23 mouse cellular contexts compared by ENCODE assay signal in the genomic region with DNA sequence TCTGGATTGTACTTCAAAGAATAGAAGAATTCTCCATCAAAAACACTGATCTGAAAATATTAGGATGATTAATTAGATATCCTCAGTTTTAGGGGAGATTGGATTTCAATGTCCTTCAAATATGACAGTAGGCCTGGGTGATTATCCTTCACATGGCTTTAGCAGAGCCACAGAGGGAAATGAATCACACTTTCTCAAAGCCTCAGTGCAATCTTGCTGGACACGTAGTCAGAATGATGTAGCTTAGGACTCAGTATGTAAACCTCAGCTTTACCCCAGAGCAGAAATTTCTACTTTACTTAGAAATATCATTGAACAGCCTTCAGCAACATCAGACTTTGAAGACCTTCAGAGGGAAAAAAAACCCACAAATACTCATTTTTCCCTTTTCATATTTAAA.
DNase-seq lines count a peak whose midpoint lies in the region; ATAC-seq and TF ChIP-seq lines count a peak whose summit lies in the region.
"Had no signal": no experiment of that assay in that cellular context is flagged by ENCODE, and none has a peak within 500 bp of the region (broad histone marks: within the 10 kb centered on the region; RNA-seq: fewer than 3 reads in every experiment).

No protein-coding gene starts in this region.

- ATAC-seq in kidney, embryonic 16.5 days (ENCODE audit: low FRiP score, low TSS enrichment), result no peak
- ATAC-seq: activated CD4-positive, CD25-positive, alpha-beta regulatory T cell, adult 4 months; CD4-positive, CD25-positive, alpha-beta regulatory T cell, adult 4 months; Patski had no signal

- no peaks in the 10 kb centered on the region for H3K79me2 ChIP-seq in C2C12 (ENCODE audit: control insufficient read depth, insufficient read depth)
- no peaks in the 10 kb centered on the region for H3K79me2 ChIP-seq in myocyte (ENCODE audit: control insufficient read depth, insufficient read depth)

- no peak overlapping the region for H3K4me3 ChIP-seq in C2C12 (ENCODE audit: insufficient read depth, poor library complexity, severe bottlenecking)
- H3K4me3 ChIP-seq in myocyte, result no peak overlapping the region
- no peak overlapping the region for H3K4me3 ChIP-seq in kidney, embryonic 16.5 days (ENCODE audit: low read length)
- no peak overlapping the region for H3K4me3 ChIP-seq in left cerebral cortex, adult 2 months

- peak; percentile 54 for DNase-seq in 3T3-L1 (ENCODE audit: low read depth, low spot score)
- peak; percentile 74 for DNase-seq in 416B (ENCODE audit: low read depth)
- DNase-seq in layer of hippocampus, postnatal 10 days (ENCODE audit: low spot score in 2 of 2), result no peak
- DNase-seq in left cerebral cortex, adult 2 months (ENCODE audit: extremely low spot score in 1 of 2, low spot score in 2 of 2), result no peak
- DNase-seq in spleen, adult 12 weeks (ENCODE audit: low spot score), result no peak
- DNase-seq: adrenal gland, adult 8-10 months; adrenal gland, postnatal 10 days; adrenal gland, postnatal 14 days; adrenal gland, postnatal 25 days; adrenal gland, postnatal 36 days; B cell, adult 2 months; cerebellum, adult 11 months; cerebellum, adult 11-12 months; cerebellum, adult 18-20 months; cerebellum, adult 8-10 months had no signal

- WGBS in kidney, embryonic 16.5 days, result 91% methylated on average over 1 of the region's 1 CpGs

- H3K79me3 ChIP-seq in C2C12 (ENCODE audit: low read depth), result no peaks in the 10 kb centered on the region

- H3K9ac ChIP-seq in kidney, embryonic 16.5 days (replicated peaks; ENCODE audit: low read length), result no peak overlapping the region

- no peaks in the 10 kb centered on the region for H3K27me3 ChIP-seq in C2C12 (ENCODE audit: control insufficient read depth, insufficient read depth, insufficient read length)
- H3K27me3 ChIP-seq in myocyte (ENCODE audit: control insufficient read depth, insufficient read depth, insufficient read length), result no peaks in the 10 kb centered on the region
- H3K27me3 ChIP-seq in kidney, embryonic 16.5 days (ENCODE audit: insufficient read depth, low read length), result no peaks in the 10 kb centered on the region
- H3K27me3 ChIP-seq: CH12.LX, Patski had no signal

- H3K36me3 ChIP-seq in C2C12 (ENCODE audit: control insufficient read depth, insufficient read depth) (peaks cover 10% of the 10 kb centered on the region), myocyte (ENCODE audit: control insufficient read depth, insufficient read depth) (no peaks in the 10 kb centered on the region)
- no peaks in the 10 kb centered on the region; the same call in 1 of the 2 replicates for H3K36me3 ChIP-seq in kidney, embryonic 16.5 days (ENCODE audit: insufficient read depth, low read length)
- H3K36me3 ChIP-seq: G1E had no signal

- intact Hi-C loops in left cerebral cortex, adult 2 months (cut with DNase I), result no loop called here

- TF ChIP-seq CTCF in C2C12 (IDR thresholded peaks at IDR 0.05; ENCODE audit: control insufficient read depth, insufficient read depth, insufficient read length), result no peak
- no peak for TF ChIP-seq CTCF in left cerebral cortex, adult 2 months (IDR thresholded peaks at IDR 0.05)

- peak overlapping the region; percentile 44 for H3K4me2 ChIP-seq in myocyte (ENCODE audit: low read depth)
- no peak overlapping the region for H3K4me2 ChIP-seq in kidney, embryonic 16.5 days (replicated peaks; ENCODE audit: low read depth, low read length)

- H3K27ac ChIP-seq in kidney, embryonic 16.5 days (ENCODE audit: low read length), result no peak overlapping the region
- H3K27ac ChIP-seq in left cerebral cortex, adult 2 months, result no peak overlapping the region

- 0 out of 2 replicates have a peak, but pooled peaks cover 2% of the 10 kb centered on the region for H3K4me1 ChIP-seq in kidney, embryonic 16.5 days (ENCODE audit: insufficient read depth, low read length)

- TF ChIP-seq POLR2A in myocyte (IDR thresholded peaks at IDR 0.05; ENCODE audit: insufficient read length, low read depth), result no peak

- H3K9me3 ChIP-seq in kidney, embryonic 16.5 days (ENCODE audit: low read length), result no peaks in the 10 kb centered on the region
- H3K9me3 ChIP-seq: G1E had no signal

- no peak overlapping the region for H3ac ChIP-seq in C2C12 (ENCODE audit: control insufficient read depth, insufficient read length, low read depth)
- H3ac ChIP-seq in myocyte (ENCODE audit: control insufficient read depth, insufficient read length), result no peak overlapping the region

TF ChIP-seq in C2C12, 6 proteins besides CTCF, POLR2A, EP300 and RAD21:
- no peak for TF ChIP-seq CEBPB (IDR thresholded peaks at IDR 0.05; ENCODE audit: low read depth)
- TF ChIP-seq MAX (IDR thresholded peaks at IDR 0.05), result peak; percentile 83
- peak; percentile 52 for TF ChIP-seq FOSL1 (IDR thresholded peaks at IDR 0.05; ENCODE audit: insufficient read depth, low read length, poor library complexity, severe bottlenecking)
- no peak for TF ChIP-seq MYOD1 (IDR thresholded peaks at IDR 0.05; ENCODE audit: control insufficient read depth, insufficient read length, low read depth)
- no peak for TF ChIP-seq MYOG (IDR thresholded peaks at IDR 0.05; ENCODE audit: control insufficient read depth, extremely low read depth, insufficient read length)

TF ChIP-seq in myocyte, 11 proteins besides CTCF, POLR2A, EP300 and RAD21:
- TF ChIP-seq USF1 (IDR thresholded peaks at IDR 0.05; ENCODE audit: low read depth) (no peak), POLR2AphosphoS2 (IDR thresholded peaks at IDR 0.05; ENCODE audit: insufficient read length, low read depth) (no peak), CEBPB (IDR thresholded peaks at IDR 0.05; ENCODE audit: insufficient read depth, poor library complexity, severe bottlenecking) (0 out of 2 replicates have a peak, but pooled peaks have one; percentile 6), TCF12 (IDR thresholded peaks at IDR 0.05; ENCODE audit: insufficient read depth, poor library complexity, severe bottlenecking) (no peak), MAX (IDR thresholded peaks at IDR 0.05; ENCODE audit: low read depth) (peak; percentile 16)

Comparison
In these comparisons a context has a peak if more than half of its experiments do, and no peak if none do; other contexts are left out.
1. DNase-seq: peak in 3T3-L1 (single experiment) and 416B (single experiment); none in layer of hippocampus, postnatal 10 days (0 of 2), left cerebral cortex, adult 2 months (0 of 2) and spleen, adult 12 weeks (single experiment).